Mouse (Mus musculus) hindbrain, postnatal 0 days (tissue): Measurements from ENCODE around the gene Ppat. TPM values are rescaled to one million over a fixed set of nuclear protein-coding genes. Genes with fewer than 3 reads are reported as not detected.

Experiments
- ATAC-seq: fragments of 200-750 bp; cut with Nextera tagmentation; 2 replicates; pipeline ENCODE4 v1.8.0; 2017; ENCODE audit warnings: mild to moderate bottlenecking, moderate TSS enrichment, moderate library complexity
- DNase-seq: peaks from one replicate; pipeline ENCODE4 v3.0.0-alpha.2; 2015; ENCODE audit warnings: low spot score
- H3K27ac ChIP-seq: fragments of 300-500 bp; sonication (generic); 2 replicates; pipeline ENCODE4 v1.5.1; 2014; ENCODE audit warnings: mild to moderate bottlenecking
- H3K27me3 ChIP-seq: fragments of 300-500 bp; sonication (generic); 2 replicates; pipeline ENCODE4 v1.6.1; 2014; ENCODE audit warnings: low read length, mixed read lengths; ENCODE audit not compliant: insufficient read depth
- H3K36me3 ChIP-seq: fragments of 300-500 bp; sonication (generic); 2 replicates; pipeline ENCODE4 v1.6.1; 2014; ENCODE audit warnings: low read length, mixed read lengths; ENCODE audit not compliant: insufficient read depth
- H3K4me1 ChIP-seq: fragments of 300-500 bp; sonication (generic); 2 replicates; pipeline ENCODE4 v1.6.1; 2014; ENCODE audit warnings: antibody characterized with exemption, low read length, mixed read lengths; ENCODE audit not compliant: insufficient read depth
- H3K4me2 ChIP-seq: fragments of 300-500 bp; sonication (generic); 2 replicates; pipeline ENCODE4 v1.6.1; 2014; ENCODE audit warnings: low read depth, mild to moderate bottlenecking, low read length, moderate library complexity, mixed read lengths
- H3K4me3 ChIP-seq: fragments of 300-500 bp; sonication (generic); 2 replicates; pipeline ENCODE4 v1.5.1; 2014; ENCODE audit warnings: low read length
- H3K9ac ChIP-seq: fragments of 300-500 bp; sonication (generic); replicated peaks from 2 replicates; pipeline ENCODE4 v1.6.1; 2014; ENCODE audit warnings: mild to moderate bottlenecking, low read length, moderate library complexity, mixed read lengths
- H3K9me3 ChIP-seq: fragments of 300-500 bp; sonication (generic); 2 replicates; pipeline ENCODE4 v1.6.1; 2016; ENCODE audit warnings: low read length, mixed read lengths
- CTCF ChIP-seq: IDR thresholded peaks from 2 replicates; pipeline ENCODE4 v1.5.1; 2016; ENCODE audit warnings: antibody characterized with exemption, control low read depth, low read depth
- WGBS: fragments of 180-500 bp; shearing (Covaris S2); extraction: QIAGEN DNeasy Blood & Tissue Kit; methylation state at CpG from one replicate; pipeline ENCODE4 v1.1.7; 2014; 5-methylcytosine and 5-hydroxymethylcytosine counted together
- polyA plus RNA-seq: library from polyadenylated mRNA; unstranded; fragments of >200 nt; fragmentation: Nextera tagmentation; extraction: Ambion mirVana; gene quantifications from 2 replicates; pipeline ENCODE4 v1.2.1, GENCODE M21; 2015
- total RNA-seq: library from RNA; depleted of rRNA; stranded (reverse); fragments of >200 nt; gene quantifications from 2 replicates; pipeline ENCODE4 v1.2.3, GENCODE M21; 2014; rRNA removed

The Ppat gene
- total RNA-seq, result 7.4 and 13.0 TPM in 2 replicates
- 10.7 and 12.2 TPM in 2 replicates for polyA plus RNA-seq

GRCm38 (mm10) chr5:76951106-76952027, at the start of gene Ppat, which contains the start of gene Paics:
Gene Ppat, minus strand, starts transcription at chr5:76951578.
Gene Paics, plus strand, starts transcription at chr5:76951307.
- Histone ChIP-seq H3K27ac (peak within 1 kb of the TSS; percentile 88), H3K4me3 (peak within 1 kb of the TSS; percentile 64), H3K36me3 (peaks cover under 1% of the 10 kb centered on the region; the same call in 1 of the 2 replicates), H3K9ac (peak within 1 kb of the TSS; percentile 63), H3K27me3 (no peaks in the 10 kb centered on the region), H3K4me1 (0 out of 2 replicates have a peak, but pooled peaks cover 6% of the 10 kb centered on the region), H3K4me2 (peak within 1 kb of the TSS; percentile 97), H3K9me3 (no peaks in the 10 kb centered on the region)
- under 1% methylated on average over 79 of the region's 81 CpGs for WGBS
- ATAC-seq (peak; percentile 99), DNase-seq (peak; percentile 98)
- peak; percentile 29 for TF ChIP-seq CTCF

GRCm38 (mm10) chr5:76998416-76998815, 47.0 kb upstream of the Ppat start:
- ATAC-seq (peak; percentile 84), DNase-seq (peak; percentile 84)
- H3K27ac ChIP-seq, result no peak overlapping the region
- TF ChIP-seq CTCF, result peak; percentile 69
- no peak overlapping the region for H3K4me2 ChIP-seq
- H3K9me3 ChIP-seq, result no peaks in the 10 kb centered on the region
- no peaks in the 10 kb centered on the region for H3K27me3 ChIP-seq
- peaks cover 32% of the 10 kb centered on the region for H3K36me3 ChIP-seq
- H3K9ac ChIP-seq, result no peak overlapping the region
- H3K4me3 ChIP-seq, result no peak overlapping the region
- no peaks in the 10 kb centered on the region for H3K4me1 ChIP-seq
- WGBS, result 42% methylated on average over 5 of the region's 5 CpGs

DNA sequence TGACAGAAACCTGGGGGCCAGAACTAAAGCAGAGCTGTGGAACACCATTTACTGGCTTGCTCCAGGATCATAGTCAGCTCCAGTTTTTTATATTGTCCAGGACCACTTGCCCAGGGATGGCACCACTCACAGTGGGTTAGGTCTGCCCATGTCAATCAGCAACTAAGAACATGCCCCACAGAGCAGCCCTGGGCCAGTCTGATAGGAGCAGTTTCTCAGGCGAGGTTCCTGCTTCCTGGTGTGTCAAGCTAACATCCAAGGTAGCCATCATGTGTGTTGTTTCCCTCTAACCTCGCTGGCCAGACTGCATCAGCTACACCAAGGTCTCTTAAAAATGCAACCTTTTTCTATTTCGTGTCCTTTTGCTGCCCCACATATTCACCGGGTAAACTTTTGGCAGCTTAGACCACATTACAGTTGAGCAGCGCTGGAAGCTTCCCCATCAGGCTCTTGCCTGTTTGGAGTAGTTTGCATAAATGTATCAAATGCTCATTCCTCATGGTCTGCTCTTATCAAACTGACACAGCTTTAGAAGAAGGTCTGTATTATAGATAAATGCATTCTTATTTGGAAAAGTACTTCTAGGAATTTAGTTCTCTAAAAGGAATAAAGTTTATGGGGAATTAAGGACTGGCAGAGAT, 41.9 kb upstream of the Ppat start:
- DNase-seq (no peak), ATAC-seq (no peak)
- no peak overlapping the region for H3K9ac ChIP-seq
- no peak overlapping the region for H3K27ac ChIP-seq
- no peak for TF ChIP-seq CTCF
- no peaks in the 10 kb centered on the region for H3K27me3 ChIP-seq
- no peaks in the 10 kb centered on the region for H3K9me3 ChIP-seq
- peaks cover 55% of the 10 kb centered on the region for H3K36me3 ChIP-seq
- no peak overlapping the region for H3K4me2 ChIP-seq
- over 99% methylated on average over 5 of the region's 5 CpGs for WGBS
- H3K4me1 ChIP-seq, result no peaks in the 10 kb centered on the region
- no peak overlapping the region for H3K4me3 ChIP-seq

- no peaks in the 10 kb centered on the region for H3K27me3 ChIP-seq
- 98% methylated on average over 3 of the region's 3 CpGs for WGBS
- H3K4me3 ChIP-seq, result no peak overlapping the region
- ATAC-seq (no peak), DNase-seq (no peak)
- H3K27ac ChIP-seq, result no peak overlapping the region
- H3K36me3 ChIP-seq, result peaks cover 45% of the 10 kb centered on the region
- H3K4me1 ChIP-seq, result no peaks in the 10 kb centered on the region
- H3K4me2 ChIP-seq, result no peak overlapping the region
- no peak for TF ChIP-seq CTCF
- H3K9me3 ChIP-seq, result no peaks in the 10 kb centered on the region
- H3K9ac ChIP-seq, result no peak overlapping the region
Observed at GRCm38 (mm10) chr5:76990789-76991188, 39.4 kb upstream of the Ppat start.

- no peaks in the 10 kb centered on the region for H3K4me1 ChIP-seq
- ATAC-seq (no peak), DNase-seq (no peak)
- no peak overlapping the region for H3K4me2 ChIP-seq
- 94% methylated on average over 11 of the region's 11 CpGs for WGBS
- H3K27ac ChIP-seq, result no peak overlapping the region
- H3K27me3 ChIP-seq, result no peaks in the 10 kb centered on the region
- no peaks in the 10 kb centered on the region for H3K9me3 ChIP-seq
- no peak overlapping the region for H3K9ac ChIP-seq
- H3K4me3 ChIP-seq, result no peak overlapping the region
- H3K36me3 ChIP-seq, result peaks cover 52% of the 10 kb centered on the region
- no peak for TF ChIP-seq CTCF
Observed at GRCm38 (mm10) chr5:76984015-76984414, 32.6 kb upstream of the Ppat start.

- H3K36me3 ChIP-seq, result peaks cover 16% of the 10 kb centered on the region
- H3K27me3 ChIP-seq, result no peaks in the 10 kb centered on the region
- H3K4me2 ChIP-seq, result peak overlapping the region; percentile 97
- peak overlapping the region; percentile 84; the same call in 1 of the 2 replicates for H3K4me3 ChIP-seq
- 81% methylated on average over 8 of the region's 8 CpGs for WGBS
- DNase-seq (no peak), ATAC-seq (no peak)
- H3K27ac ChIP-seq, result no peak overlapping the region
- peak overlapping the region; percentile 89 for H3K9ac ChIP-seq
- no peaks in the 10 kb centered on the region for H3K9me3 ChIP-seq
- no peak for TF ChIP-seq CTCF
- H3K4me1 ChIP-seq, result peaks cover 12% of the 10 kb centered on the region
Observed at GRCm38 (mm10) chr5:76975736-76976135, 24.4 kb upstream of the Ppat start.
